11 mouse cellular contexts compared by ENCODE assay signal in the genomic region with DNA sequence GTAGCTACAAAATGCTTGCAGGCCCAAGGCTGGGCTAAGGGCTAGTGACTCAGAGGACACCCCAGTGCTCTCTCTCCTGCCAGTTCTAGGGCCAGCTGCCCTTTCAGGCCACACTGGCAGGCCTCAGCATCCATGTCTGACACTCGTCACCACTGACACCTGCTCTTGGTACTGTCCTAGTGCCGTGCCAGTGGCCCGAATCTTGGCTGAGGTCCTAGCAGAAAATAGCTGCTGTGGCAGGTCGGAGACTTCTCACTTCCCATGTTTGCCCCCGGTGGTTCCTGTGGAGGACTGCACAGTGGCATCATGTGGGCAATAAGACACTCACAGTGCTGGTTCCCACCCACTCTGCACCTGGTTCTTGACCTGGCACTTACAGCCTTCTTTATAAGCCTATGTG. TPM values are rescaled to one million over a fixed set of nuclear protein-coding genes. Genes with fewer than 3 reads are reported as not detected.
DNase-seq lines count a peak whose midpoint lies in the region; ATAC-seq and TF ChIP-seq lines count a peak whose summit lies in the region.
"Had no signal": no experiment of that assay in that cellular context is flagged by ENCODE, and none has a peak within 500 bp of the region (broad histone marks: within the 10 kb centered on the region; RNA-seq: fewer than 3 reads in every experiment).

No protein-coding gene starts in this region.

- H3K9me3 ChIP-seq in hindbrain, postnatal 0 days (ENCODE audit: low read length) = no peaks in the 10 kb centered on the region
- H3K9me3 ChIP-seq in hindbrain, embryonic 12.5 days (replicated peaks) = no peaks in the 10 kb centered on the region
- H3K9me3 ChIP-seq in heart, embryonic 13.5 days = no peaks in the 10 kb centered on the region
- H3K9me3 ChIP-seq in midbrain, embryonic 16.5 days (replicated peaks; ENCODE audit: control insufficient read depth, low read length, poor library complexity, severe bottlenecking) = no peaks in the 10 kb centered on the region
- H3K9me3 ChIP-seq: embryonic facial prominence, embryonic 13.5 days; forebrain, embryonic 15.5 days had no signal

- no peak for ATAC-seq in hindbrain, postnatal 0 days
- ATAC-seq in hindbrain, embryonic 12.5 days (ENCODE audit: low FRiP score) = no peak
- no peak for ATAC-seq in heart, embryonic 13.5 days (ENCODE audit: extremely low read depth, insufficient number of reproducible peaks, low FRiP score, low TSS enrichment)
- ATAC-seq in midbrain, embryonic 16.5 days = no peak
- ATAC-seq in frontal cortex, adult (ENCODE audit: low TSS enrichment) = no peak
- ATAC-seq: forebrain, embryonic 15.5 days had no signal

- no peak for DNase-seq in hindbrain, postnatal 0 days (ENCODE audit: low spot score)
- DNase-seq in cerebellum, postnatal 36 days = peak; percentile 35 to 42
- DNase-seq in skeletal muscle tissue, adult 2 months (ENCODE audit: low read depth, low spot score) = peak; percentile 93
- no peak for DNase-seq in layer of hippocampus, adult 9-11 months

- no peaks in the 10 kb centered on the region for H3K27me3 ChIP-seq in hindbrain, postnatal 0 days (ENCODE audit: insufficient read depth, low read length)
- no peaks in the 10 kb centered on the region for H3K27me3 ChIP-seq in hindbrain, embryonic 12.5 days
- H3K27me3 ChIP-seq in heart, embryonic 13.5 days (replicated peaks) = no peaks in the 10 kb centered on the region
- no peaks in the 10 kb centered on the region for H3K27me3 ChIP-seq in midbrain, embryonic 16.5 days (ENCODE audit: control insufficient read depth, insufficient read depth, low read depth, low read length)
- H3K27me3 ChIP-seq: embryonic facial prominence, embryonic 13.5 days; forebrain, embryonic 15.5 days had no signal

- no peaks in the 10 kb centered on the region for H3K36me3 ChIP-seq in hindbrain, postnatal 0 days (ENCODE audit: insufficient read depth, low read length)
- H3K36me3 ChIP-seq in hindbrain, embryonic 12.5 days = no peaks in the 10 kb centered on the region
- peaks cover 69% of the 10 kb centered on the region for H3K36me3 ChIP-seq in heart, embryonic 13.5 days
- no peaks in the 10 kb centered on the region for H3K36me3 ChIP-seq in midbrain, embryonic 16.5 days (ENCODE audit: control insufficient read depth, insufficient read depth, low read length)
- H3K36me3 ChIP-seq: embryonic facial prominence, embryonic 13.5 days; forebrain, embryonic 15.5 days had no signal

- H3K9ac ChIP-seq in hindbrain, postnatal 0 days (replicated peaks; ENCODE audit: low read length) = no peak overlapping the region
- H3K9ac ChIP-seq in hindbrain, embryonic 12.5 days = no peak overlapping the region
- H3K9ac ChIP-seq in heart, embryonic 13.5 days = no peak overlapping the region
- H3K9ac ChIP-seq in midbrain, embryonic 16.5 days (ENCODE audit: low read depth, low read length) = no peak overlapping the region
- H3K9ac ChIP-seq: embryonic facial prominence, embryonic 13.5 days; forebrain, embryonic 15.5 days had no signal

- no peak overlapping the region for H3K4me3 ChIP-seq in hindbrain, postnatal 0 days (ENCODE audit: low read length)
- no peak overlapping the region for H3K4me3 ChIP-seq in hindbrain, embryonic 12.5 days
- no peak overlapping the region for H3K4me3 ChIP-seq in heart, embryonic 13.5 days
- H3K4me3 ChIP-seq in midbrain, embryonic 16.5 days (ENCODE audit: low read depth, low read length) = no peak overlapping the region
- H3K4me3 ChIP-seq: embryonic facial prominence, embryonic 13.5 days; forebrain, embryonic 15.5 days had no signal

- peak; percentile 30; the same call in 1 of the 2 replicates for TF ChIP-seq CTCF in hindbrain, postnatal 0 days (IDR thresholded peaks at IDR 0.05; ENCODE audit: low read depth)

- H3K4me1 ChIP-seq in hindbrain, postnatal 0 days (ENCODE audit: insufficient read depth, low read length) = no peaks in the 10 kb centered on the region
- no peaks in the 10 kb centered on the region for H3K4me1 ChIP-seq in hindbrain, embryonic 12.5 days
- H3K4me1 ChIP-seq in heart, embryonic 13.5 days = peaks cover 22% of the 10 kb centered on the region
- no peaks in the 10 kb centered on the region for H3K4me1 ChIP-seq in midbrain, embryonic 16.5 days (ENCODE audit: control insufficient read depth, insufficient read depth, low read length)
- H3K4me1 ChIP-seq: embryonic facial prominence, embryonic 13.5 days; forebrain, embryonic 15.5 days had no signal

- 60% methylated on average over 5 of the region's 5 CpGs for WGBS in hindbrain, postnatal 0 days
- 84% methylated on average over 5 of the region's 5 CpGs for WGBS in hindbrain, embryonic 12.5 days
- 33% methylated on average over 5 of the region's 5 CpGs for WGBS in heart, embryonic 13.5 days
- 72% methylated on average over 5 of the region's 5 CpGs for WGBS in midbrain, embryonic 16.5 days

- H3K27ac ChIP-seq in hindbrain, postnatal 0 days = no peak overlapping the region
- no peak overlapping the region for H3K27ac ChIP-seq in hindbrain, embryonic 12.5 days
- H3K27ac ChIP-seq in heart, embryonic 13.5 days (replicated peaks) = peak overlapping the region; percentile 52
- H3K27ac ChIP-seq in midbrain, embryonic 16.5 days (ENCODE audit: low read length) = no peak overlapping the region
- H3K27ac ChIP-seq: embryonic facial prominence, embryonic 13.5 days; forebrain, embryonic 15.5 days; macrophage had no signal

- H3K4me2 ChIP-seq in hindbrain, postnatal 0 days (ENCODE audit: low read depth, low read length) = no peak overlapping the region
- H3K4me2 ChIP-seq in hindbrain, embryonic 12.5 days (replicated peaks) = no peak overlapping the region
- no peak overlapping the region for H3K4me2 ChIP-seq in heart, embryonic 13.5 days
- no peak overlapping the region for H3K4me2 ChIP-seq in midbrain, embryonic 16.5 days (ENCODE audit: low read length)
- H3K4me2 ChIP-seq: embryonic facial prominence, embryonic 13.5 days; forebrain, embryonic 15.5 days had no signal

RNA-seq across cellular contexts. Expression of a gene that starts 14.1 kb away (rescaled TPM):
- total RNA-seq in hindbrain, postnatal 0 days (2014; rRNA removed) = 11.3 and 12.4 TPM in 2 replicates
- polyA plus RNA-seq in hindbrain, postnatal 0 days (2015; fragmentation: Nextera tagmentation; extraction: Ambion mirVana) = 7.3 and 7.9 TPM in 2 replicates
- 1.2 and 1.7 TPM in 2 replicates for polyA plus RNA-seq in hindbrain, embryonic 12.5 days (2016; fragmentation: Nextera tagmentation; extraction: Ambion mirVana)
- 0.09 and 0.13 TPM in 2 replicates for polyA plus RNA-seq in heart, embryonic 13.5 days (2015; fragmentation: Nextera tagmentation; extraction: Ambion mirVana)
- 4.7 and 4.8 TPM in 2 replicates for polyA plus RNA-seq in midbrain, embryonic 16.5 days (2015; fragmentation: Nextera tagmentation; extraction: Ambion mirVana)
- polyA plus RNA-seq: macrophage had no signal

RNA-seq across cellular contexts. Expression of a gene that starts 21.2 kb away (rescaled TPM):
- 0.26 and 16.4 TPM in 2 replicates for total RNA-seq in hindbrain, postnatal 0 days (2014; rRNA removed)
- polyA plus RNA-seq in hindbrain, postnatal 0 days (2015; fragmentation: Nextera tagmentation; extraction: Ambion mirVana) = 5.9 and 7.4 TPM in 2 replicates
- polyA plus RNA-seq in hindbrain, embryonic 12.5 days (2016; fragmentation: Nextera tagmentation; extraction: Ambion mirVana) = 3.0 and 3.2 TPM in 2 replicates
- polyA plus RNA-seq in heart, embryonic 13.5 days (2015; fragmentation: Nextera tagmentation; extraction: Ambion mirVana) = 520 and 554 TPM in 2 replicates
- polyA plus RNA-seq in midbrain, embryonic 16.5 days (2015; fragmentation: Nextera tagmentation; extraction: Ambion mirVana) = 1.5 and 2.3 TPM in 2 replicates
- polyA plus RNA-seq: macrophage had no signal

RNA-seq across cellular contexts. Expression of a gene that starts 29.4 kb away (rescaled TPM):
- 2.0 and 3.2 TPM in 2 replicates for total RNA-seq in hindbrain, postnatal 0 days (2014; rRNA removed)
- polyA plus RNA-seq in hindbrain, postnatal 0 days (2015; fragmentation: Nextera tagmentation; extraction: Ambion mirVana) = 1.9 and 2.3 TPM in 2 replicates
- 1.6 TPM in 2 replicates for polyA plus RNA-seq in hindbrain, embryonic 12.5 days (2016; fragmentation: Nextera tagmentation; extraction: Ambion mirVana)
- polyA plus RNA-seq in heart, embryonic 13.5 days (2015; fragmentation: Nextera tagmentation; extraction: Ambion mirVana) = 1.2 and 1.6 TPM in 2 replicates
- polyA plus RNA-seq in midbrain, embryonic 16.5 days (2015; fragmentation: Nextera tagmentation; extraction: Ambion mirVana) = 1.7 and 2.4 TPM in 2 replicates
- polyA plus RNA-seq: macrophage had no signal

Comparison
In these comparisons a context has a peak if more than half of its experiments do, and no peak if none do; other contexts are left out.
1. DNase-seq: peak in cerebellum, postnatal 36 days (2 of 2) and skeletal muscle tissue, adult 2 months (single experiment); none in hindbrain, postnatal 0 days (single experiment) and layer of hippocampus, adult 9-11 months (single experiment).
2. RNA of a gene that starts 21.2 kb away (polyA plus RNA-seq): 520 to 554 TPM in heart, embryonic 13.5 days; 5.9 to 7.4 TPM in hindbrain, postnatal 0 days, 3.0 to 3.2 TPM in hindbrain, embryonic 12.5 days and 1.5 to 2.3 TPM in midbrain, embryonic 16.5 days; every median in the first group is over 10 times any median in the second.